Mouse (Mus musculus): ENCODE results near the gene Mrpl14. TPM values are rescaled to one million over a fixed set of nuclear protein-coding genes. Genes with fewer than 3 reads are reported as not detected.

Mrpl14 gene
- polyA plus RNA-seq, 1 experiment from 2014 or later: 105 TPM

- ATAC-seq (ENCODE audit: low FRiP score): no peak
- Histone ChIP-seq H3K4me1 (replicated peaks; ENCODE audit: control insufficient read depth, insufficient read depth, low read length) (no peaks in the 10 kb centered on the region), H3K9ac (ENCODE audit: low read depth, low read length) (no peak overlapping the region), H3K27ac (ENCODE audit: low read depth, low read length) (no peak overlapping the region), H3K4me2 (replicated peaks; ENCODE audit: low read depth, low read length) (no peak overlapping the region), H3K27me3 (ENCODE audit: control insufficient read depth, insufficient read depth, low read length) (no peaks in the 10 kb centered on the region), H3K9me3 (ENCODE audit: control insufficient read depth, low read length) (no peaks in the 10 kb centered on the region), H3K4me3 (ENCODE audit: low read depth, low read length) (no peak overlapping the region), H3K36me3 (ENCODE audit: control insufficient read depth, insufficient read depth, low read length) (no peaks in the 10 kb centered on the region)
- WGBS: 56% methylated on average over 13 of the region's 13 CpGs
- DNase-seq (ENCODE audit: low spot score): no peak
Measured at GRCm38 (mm10) chr17:45742371-45743147, 56.4 kb downstream of the Mrpl14 start.

GRCm38 (mm10) chr17:45745629-45746028 is 59.5 kb downstream of the Mrpl14 start:
- no peaks in the 10 kb centered on the region for H3K36me3 ChIP-seq (ENCODE audit: control insufficient read depth, insufficient read depth, low read length)
- H3K4me1 ChIP-seq (replicated peaks; ENCODE audit: control insufficient read depth, insufficient read depth, low read length): no peaks in the 10 kb centered on the region
- H3K27me3 ChIP-seq (ENCODE audit: control insufficient read depth, insufficient read depth, low read length): no peaks in the 10 kb centered on the region
- WGBS: 88% methylated on average over 2 of the region's 2 CpGs
- no peak overlapping the region for H3K27ac ChIP-seq (ENCODE audit: low read depth, low read length)
- no peaks in the 10 kb centered on the region for H3K9me3 ChIP-seq (ENCODE audit: control insufficient read depth, low read length)
- no peak overlapping the region for H3K4me2 ChIP-seq (replicated peaks; ENCODE audit: low read depth, low read length)
- no peak overlapping the region for H3K9ac ChIP-seq (ENCODE audit: low read depth, low read length)
- DNase-seq (ENCODE audit: low spot score) (no peak), ATAC-seq (ENCODE audit: low FRiP score) (no peak)
- H3K4me3 ChIP-seq (ENCODE audit: low read depth, low read length): no peak overlapping the region

- DNase-seq (ENCODE audit: low spot score) (no peak), ATAC-seq (ENCODE audit: low FRiP score) (no peak)
- Histone ChIP-seq H3K27ac (ENCODE audit: low read depth, low read length) (no peak overlapping the region), H3K4me1 (replicated peaks; ENCODE audit: control insufficient read depth, insufficient read depth, low read length) (no peaks in the 10 kb centered on the region), H3K9ac (ENCODE audit: low read depth, low read length) (no peak overlapping the region), H3K4me2 (replicated peaks; ENCODE audit: low read depth, low read length) (no peak overlapping the region), H3K9me3 (ENCODE audit: control insufficient read depth, low read length) (no peaks in the 10 kb centered on the region), H3K36me3 (ENCODE audit: control insufficient read depth, insufficient read depth, low read length) (no peaks in the 10 kb centered on the region), H3K27me3 (ENCODE audit: control insufficient read depth, insufficient read depth, low read length) (no peaks in the 10 kb centered on the region), H3K4me3 (ENCODE audit: low read depth, low read length) (no peak overlapping the region)
- 72% methylated on average over 12 of the region's 12 CpGs for WGBS
Measured at GRCm38 (mm10) chr17:45746755-45747154, 60.6 kb downstream of the Mrpl14 start.

GRCm38 (mm10) chr17:45747293-45747692 is 61.2 kb downstream of the Mrpl14 start:
- Histone ChIP-seq H3K27ac (ENCODE audit: low read depth, low read length) (no peak overlapping the region), H3K9me3 (ENCODE audit: control insufficient read depth, low read length) (no peaks in the 10 kb centered on the region), H3K27me3 (ENCODE audit: control insufficient read depth, insufficient read depth, low read length) (no peaks in the 10 kb centered on the region), H3K36me3 (ENCODE audit: control insufficient read depth, insufficient read depth, low read length) (no peaks in the 10 kb centered on the region), H3K9ac (ENCODE audit: low read depth, low read length) (no peak overlapping the region), H3K4me1 (replicated peaks; ENCODE audit: control insufficient read depth, insufficient read depth, low read length) (no peaks in the 10 kb centered on the region), H3K4me3 (ENCODE audit: low read depth, low read length) (no peak overlapping the region), H3K4me2 (replicated peaks; ENCODE audit: low read depth, low read length) (no peak overlapping the region)
- 91% methylated on average over 4 of the region's 4 CpGs for WGBS
- ATAC-seq (ENCODE audit: low FRiP score) (no peak), DNase-seq (ENCODE audit: low spot score) (no peak)

Other genes with a start within 250 kb of the Mrpl14 start
- gene Spats1, start 210.9 kb upstream of the Mrpl14 start, polyA plus RNA-seq (2014; fragmentation: Nextera tagmentation; extraction: Ambion mirVana): 0.61 and 0.85 TPM in 2 replicates
- gene Aars2, start 179.5 kb upstream of the Mrpl14 start, polyA plus RNA-seq (2014; fragmentation: Nextera tagmentation; extraction: Ambion mirVana): 13.0 and 14.5 TPM in 2 replicates
- gene Tcte1, start 162.9 kb upstream of the Mrpl14 start, polyA plus RNA-seq (2014; fragmentation: Nextera tagmentation; extraction: Ambion mirVana): 2.0 and 2.5 TPM in 2 replicates
- gene Tmem151b, start 136.6 kb upstream of the Mrpl14 start, polyA plus RNA-seq (2014; fragmentation: Nextera tagmentation; extraction: Ambion mirVana): 4.7 and 5.6 TPM in 2 replicates
- gene Nfkbie, start 130.6 kb upstream of the Mrpl14 start, polyA plus RNA-seq (2014; fragmentation: Nextera tagmentation; extraction: Ambion mirVana): 5.6 and 9.0 TPM in 2 replicates
- 89.9 and 91.5 TPM in 2 replicates for gene Slc35b2, start 122.4 kb upstream of the Mrpl14 start, polyA plus RNA-seq (2014; fragmentation: Nextera tagmentation; extraction: Ambion mirVana)
- gene Hsp90ab1, start 113.1 kb upstream of the Mrpl14 start, polyA plus RNA-seq (2014; fragmentation: Nextera tagmentation; extraction: Ambion mirVana): 1,644 and 1,674 TPM in 2 replicates
- gene Slc29a1, start 86.7 kb upstream of the Mrpl14 start, polyA plus RNA-seq (2014; fragmentation: Nextera tagmentation; extraction: Ambion mirVana): 48.0 and 50.8 TPM in 2 replicates
- 1.1 and 1.8 TPM in 2 replicates for gene Mymx, start 84.2 kb upstream of the Mrpl14 start, polyA plus RNA-seq (2014; fragmentation: Nextera tagmentation; extraction: Ambion mirVana)
- 0.79 and 1.0 TPM in 2 replicates for gene Capn11, start 27.0 kb upstream of the Mrpl14 start, polyA plus RNA-seq (2014; fragmentation: Nextera tagmentation; extraction: Ambion mirVana)
- gene Tmem63b, start 583 bp downstream of the Mrpl14 start, polyA plus RNA-seq (2014; fragmentation: Nextera tagmentation; extraction: Ambion mirVana): 48.6 and 50.3 TPM in 2 replicates
- gene 1600014C23Rik, start 47.5 kb downstream of the Mrpl14 start, polyA plus RNA-seq (2014; fragmentation: Nextera tagmentation; extraction: Ambion mirVana): 0.32 and 0.37 TPM in 2 replicates